Mouse (Mus musculus) right cerebral cortex, postnatal 14 days (tissue): ENCODE measurements at regions not wholly inside any gene's neighbourhood (a gene's known extent, or its start where the extent isn't known, plus 50 kb on each side); places are given as distances from the start of the nearest gene placed in this dataset.

Experiments used
- DNase-seq: peaks from one replicate; pipeline ENCODE4 v3.0.0; 2022

GRCm38 (mm10) chr14:47862556-47862955 lies 214.3 kb downstream of the Ktn1 start:
- DNase-seq = no peak

- DNase-seq = no peak
Observed at GRCm38 (mm10) chr14:47863067-47863466, 214.8 kb downstream of the Ktn1 start.

GRCm38 (mm10) chr14:47863701-47864100 lies 215.5 kb downstream of the Ktn1 start:
- DNase-seq = no peak

- no peak for DNase-seq
Observed at GRCm38 (mm10) chr14:47867017-47867416, 218.8 kb downstream of the Ktn1 start.

GRCm38 (mm10) chr14:47868258-47868780 lies 220.1 kb downstream of the Ktn1 start:
- DNase-seq = no peak

- no peak for DNase-seq
Observed at GRCm38 (mm10) chr14:47876585-47876984, 228.3 kb downstream of the Ktn1 start.

- no peak for DNase-seq
Observed at GRCm38 (mm10) chr14:47877167-47877566, 228.9 kb downstream of the Ktn1 start.

- DNase-seq = no peak
Observed at GRCm38 (mm10) chr14:47877771-47878443, 229.7 kb downstream of the Ktn1 start.

- no peak for DNase-seq
Observed at GRCm38 (mm10) chr14:47885326-47885725, 235.3 kb upstream of the Peli2 start.

GRCm38 (mm10) chr14:47890251-47891198 lies 230.1 kb upstream of the Peli2 start:
- DNase-seq = no peak

- DNase-seq = no peak
Observed at GRCm38 (mm10) chr14:47896581-47896980, 224.0 kb upstream of the Peli2 start.

- DNase-seq = no peak
Observed at GRCm38 (mm10) chr14:47897907-47898530, 222.6 kb upstream of the Peli2 start.

GRCm38 (mm10) chr14:47898605-47899004 lies 222.0 kb upstream of the Peli2 start:
- no peak for DNase-seq

GRCm38 (mm10) chr14:47905334-47905733 lies 215.3 kb upstream of the Peli2 start:
- DNase-seq = no peak

GRCm38 (mm10) chr14:47909129-47909528 lies 211.5 kb upstream of the Peli2 start:
- DNase-seq = no peak

- no peak for DNase-seq
Observed at GRCm38 (mm10) chr14:47910741-47911295, 209.8 kb upstream of the Peli2 start.

GRCm38 (mm10) chr14:47911546-47912545 lies 208.8 kb upstream of the Peli2 start:
- peak; percentile 21 for DNase-seq

- DNase-seq = no peak
Observed at GRCm38 (mm10) chr14:47915621-47916020, 205.0 kb upstream of the Peli2 start.

GRCm38 (mm10) chr14:47920638-47921347 lies 199.8 kb upstream of the Peli2 start:
- no peak for DNase-seq

- DNase-seq = no peak
Observed at GRCm38 (mm10) chr14:47921811-47922277, 198.8 kb upstream of the Peli2 start.

GRCm38 (mm10) chr14:47926416-47926815 lies 194.2 kb upstream of the Peli2 start:
- no peak for DNase-seq
